Mouse (Mus musculus): Measurements from ENCODE around the gene Cks1b. TPM values are rescaled to one million over a fixed set of nuclear protein-coding genes. Genes with fewer than 3 reads are reported as not detected.
A peak's percentile ranks its signal among the peaks of the same experiment; 100 is the strongest.
"Not testable (repeated sequence)": the region's sequence is repeated elsewhere in the genome, so short reads cannot be mapped to it uniquely, and the experiment has no call there.

Cks1b gene
- total and polyA plus RNA-seq, 2 experiments from 2014 or later = 24.5 to 93.9 TPM

- no peak within 1 kb of the TSS for H3K27ac ChIP-seq (ENCODE audit: low read depth, low read length)
- ATAC-seq = peak; percentile 50
- 4% methylated on average over 16 of the region's 16 CpGs for WGBS
Measured at GRCm38 (mm10) chr3:89436176-89437113, 18.3 kb upstream of the Cks1b start, which contains the start of gene Pbxip1. Pbxip1 (plus strand) TSS chr3:89436706.

DNA sequence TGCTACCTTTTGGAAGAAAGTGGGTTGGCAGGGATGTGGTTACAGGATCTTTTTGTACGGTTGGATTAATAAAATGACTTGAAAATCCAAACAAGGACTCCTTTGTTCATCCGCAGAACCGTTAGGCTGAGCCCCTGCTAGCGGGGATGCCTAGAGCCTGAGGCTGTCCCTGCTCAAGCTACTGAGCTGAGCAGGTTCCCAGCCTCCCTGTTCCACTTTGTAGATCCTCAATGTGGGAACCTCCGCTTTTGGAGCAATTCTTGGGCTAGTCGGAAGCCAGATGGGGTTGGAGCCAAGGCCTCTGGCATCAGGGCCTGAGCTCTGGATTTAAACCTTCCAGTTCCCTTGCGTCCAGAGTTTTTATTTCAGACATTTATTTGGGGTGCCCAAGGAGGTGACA is 16.9 kb upstream of the Cks1b start:
- Histone ChIP-seq H3K27ac (ENCODE audit: low read depth, low read length) (peak overlapping the region; percentile 40; the same call in 1 of the 2 replicates), H3K27me3 (ENCODE audit: insufficient read depth, low read length) (no peaks in the 10 kb centered on the region), H3K9me3 (ENCODE audit: low read length) (no peaks in the 10 kb centered on the region), H3K4me2 (ENCODE audit: low read depth) (no peak overlapping the region), H3K36me3 (ENCODE audit: insufficient read depth) (peaks cover 24% of the 10 kb centered on the region), H3K4me3 (ENCODE audit: low read depth, low read length) (no peak overlapping the region), H3K9ac (no peak overlapping the region), H3K4me1 (ENCODE audit: insufficient read depth) (peaks cover 8% of the 10 kb centered on the region)
- 41% methylated on average over 7 of the region's 7 CpGs for WGBS
- no peak for TF ChIP-seq CTCF (IDR thresholded peaks at IDR 0.05; ENCODE audit: low read depth)
- DNase-seq = no peak
- ATAC-seq = no peak

More at GRCm38 (mm10) chr3:89436176-89437113, 18.3 kb upstream of the Cks1b start, which contains the start of gene Pbxip1:
- Histone ChIP-seq H3K4me2 (ENCODE audit: low read depth) (peak within 1 kb of the TSS; percentile 35), H3K36me3 (ENCODE audit: insufficient read depth) (peaks cover 24% of the 10 kb centered on the region), H3K4me1 (ENCODE audit: insufficient read depth) (peaks cover 2% of the 10 kb centered on the region), H3K27me3 (ENCODE audit: insufficient read depth, low read length) (no peaks in the 10 kb centered on the region), H3K4me3 (ENCODE audit: low read depth, low read length) (peak within 1 kb of the TSS; percentile 23), H3K9ac (peak within 1 kb of the TSS; percentile 39; the same call in 1 of the 2 replicates), H3K9me3 (ENCODE audit: low read length) (no peaks in the 10 kb centered on the region)
- no peak for TF ChIP-seq CTCF (IDR thresholded peaks at IDR 0.05; ENCODE audit: low read depth)
- DNase-seq = no peak

DNA sequence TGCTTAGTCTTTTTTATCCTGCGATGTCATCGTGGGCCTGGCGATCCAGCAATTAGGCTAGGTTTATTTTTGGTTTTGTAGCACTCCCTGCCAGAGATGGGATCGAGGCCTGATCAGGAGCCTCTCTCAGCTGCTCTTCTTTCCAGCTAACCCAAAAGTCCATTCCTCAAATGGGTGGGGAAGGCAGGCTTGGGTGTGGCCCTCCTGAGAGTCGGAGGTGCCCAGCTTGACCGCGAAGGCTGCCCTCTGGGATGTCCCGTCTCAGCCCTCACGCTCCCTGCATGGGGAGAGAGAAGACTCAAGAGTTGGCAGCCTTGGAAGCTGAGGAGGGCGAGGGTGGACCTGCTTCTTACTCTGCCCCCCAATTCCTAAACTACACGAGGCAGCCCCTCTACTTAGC is 16.3 kb upstream of the Cks1b start:
- H3K4me1 ChIP-seq (ENCODE audit: insufficient read depth) = peaks cover 8% of the 10 kb centered on the region
- H3K9ac ChIP-seq = no peak overlapping the region
- DNase-seq = no peak
- H3K27me3 ChIP-seq (ENCODE audit: insufficient read depth, low read length) = no peaks in the 10 kb centered on the region
- H3K4me3 ChIP-seq (ENCODE audit: low read depth, low read length) = no peak overlapping the region
- no peak overlapping the region for H3K4me2 ChIP-seq (ENCODE audit: low read depth)
- H3K36me3 ChIP-seq (ENCODE audit: insufficient read depth) = peaks cover 24% of the 10 kb centered on the region
- no peak for ATAC-seq
- TF ChIP-seq CTCF (IDR thresholded peaks at IDR 0.05; ENCODE audit: low read depth) = no peak
- H3K27ac ChIP-seq (ENCODE audit: low read depth, low read length) = peak overlapping the region; percentile 40
- H3K9me3 ChIP-seq (ENCODE audit: low read length) = no peaks in the 10 kb centered on the region
- 72% methylated on average over 11 of the region's 11 CpGs for WGBS

- peaks cover 24% of the 10 kb centered on the region for H3K36me3 ChIP-seq (ENCODE audit: insufficient read depth)
- no peak overlapping the region for H3K9ac ChIP-seq
- H3K4me3 ChIP-seq (ENCODE audit: low read depth, low read length) = no peak overlapping the region
- 89% methylated on average over 8 of the region's 8 CpGs for WGBS
- no peaks in the 10 kb centered on the region for H3K9me3 ChIP-seq (ENCODE audit: low read length)
- no peak for DNase-seq
- H3K4me1 ChIP-seq (ENCODE audit: insufficient read depth) = peaks cover 8% of the 10 kb centered on the region
- no peak for TF ChIP-seq CTCF (IDR thresholded peaks at IDR 0.05; ENCODE audit: low read depth)
- ATAC-seq = no peak
- H3K4me2 ChIP-seq (ENCODE audit: low read depth) = no peak overlapping the region
- no peaks in the 10 kb centered on the region for H3K27me3 ChIP-seq (ENCODE audit: insufficient read depth, low read length)
- H3K27ac ChIP-seq (ENCODE audit: low read depth, low read length) = no peak overlapping the region
Measured at GRCm38 (mm10) chr3:89432606-89433005, 14.4 kb upstream of the Cks1b start.

DNA sequence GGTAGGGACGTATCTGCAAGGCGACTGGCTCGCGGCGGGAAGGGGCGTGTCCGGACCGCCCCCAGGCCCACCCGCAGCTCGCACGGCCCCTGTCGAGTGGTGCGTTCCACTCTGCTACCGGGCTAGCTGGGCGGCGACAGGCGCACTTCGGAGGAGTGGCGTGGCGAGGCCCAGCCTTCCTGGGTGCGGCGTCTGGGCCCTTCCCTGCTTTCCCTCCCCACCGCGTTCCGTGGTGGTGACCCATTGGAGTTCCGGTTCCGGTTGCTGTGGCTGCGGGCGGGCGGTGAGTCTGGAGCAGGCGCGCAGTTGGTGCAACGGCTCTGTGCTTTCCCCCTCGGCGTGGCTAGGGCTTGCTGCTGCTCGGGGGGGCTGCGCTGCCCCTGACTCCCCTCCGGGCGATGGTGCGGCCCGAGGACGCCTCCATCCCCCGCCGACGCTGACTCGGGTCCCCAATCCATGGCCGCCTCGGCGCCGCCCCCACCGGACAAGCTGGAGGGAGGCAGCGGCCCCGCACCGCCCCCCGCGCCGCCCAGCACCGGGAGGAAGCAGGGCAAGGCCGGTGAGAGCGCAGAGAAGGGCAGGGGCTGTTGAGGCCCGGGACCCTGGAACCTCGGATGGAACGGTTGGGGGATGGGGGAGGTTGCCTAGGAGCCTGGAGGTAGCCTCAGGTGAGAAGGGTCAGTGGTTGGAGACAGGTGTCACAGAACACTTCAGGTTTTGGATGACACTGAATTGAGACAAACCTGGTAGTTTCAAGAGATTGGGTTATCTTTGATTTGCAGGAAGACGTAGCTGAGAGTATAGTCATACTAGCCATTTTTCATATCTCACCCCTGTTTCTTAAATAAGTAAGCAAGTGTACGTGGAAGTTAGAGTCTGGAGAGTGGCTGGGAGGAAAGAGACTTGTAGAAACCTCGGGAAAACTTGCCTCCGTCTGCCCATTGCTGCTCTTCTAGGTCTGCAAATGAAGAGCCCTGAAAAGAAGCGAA is 12.3 kb upstream of the Cks1b start, which contains the start of gene Pygo2:
Pygo2 (plus strand) TSS at position 44 of the 989 bp plus-strand sequence.
- peak; percentile 99 for ATAC-seq
- Histone ChIP-seq H3K9me3 (ENCODE audit: low read length) (no peaks in the 10 kb centered on the region), H3K27me3 (ENCODE audit: insufficient read depth, low read length) (no peaks in the 10 kb centered on the region), H3K4me2 (ENCODE audit: low read depth) (peak within 1 kb of the TSS; percentile 85), H3K4me1 (ENCODE audit: insufficient read depth) (peaks cover 8% of the 10 kb centered on the region), H3K9ac (peak within 1 kb of the TSS; percentile 82), H3K4me3 (ENCODE audit: low read depth, low read length) (peak within 1 kb of the TSS; percentile 70), H3K36me3 (ENCODE audit: insufficient read depth) (peaks cover 24% of the 10 kb centered on the region), H3K27ac (ENCODE audit: low read depth, low read length) (peak within 1 kb of the TSS; percentile 90)
- no peak; the same call in 1 of the 2 replicates for TF ChIP-seq CTCF (IDR thresholded peaks at IDR 0.05; ENCODE audit: low read depth)
- WGBS = 4% methylated on average over 66 of the region's 68 CpGs
- peak; percentile 96 for DNase-seq

GRCm38 (mm10) chr3:89429021-89429420 is 10.8 kb upstream of the Cks1b start:
- WGBS = 95% methylated on average over 7 of the region's 7 CpGs
- H3K4me1 ChIP-seq (ENCODE audit: insufficient read depth); H3K4me3 ChIP-seq (ENCODE audit: low read depth, low read length); H3K9ac ChIP-seq; H3K9me3 ChIP-seq (ENCODE audit: low read length); DNase-seq; H3K27me3 ChIP-seq (ENCODE audit: insufficient read depth, low read length); H3K4me2 ChIP-seq (ENCODE audit: low read depth); ATAC-seq; H3K27ac ChIP-seq (ENCODE audit: low read depth, low read length): not testable (repeated sequence)
- H3K36me3 ChIP-seq (ENCODE audit: insufficient read depth) = peaks cover 17% of the 10 kb centered on the region
